Mouse (Mus musculus) cerebellum, adult 8-10 months (tissue): ENCODE measurements at regions not wholly inside any gene's neighbourhood (a gene's known extent, or its start where the extent isn't known, plus 50 kb on each side); places are given as distances from the start of the nearest gene placed in this dataset.
"Not testable (repeated sequence)": the region's sequence is repeated elsewhere in the genome, so short reads cannot be mapped to it uniquely, and the experiment has no call there.

Experiments used
- DNase-seq: peaks from one replicate; pipeline ENCODE4 v3.0.0; 2022

GRCm38 (mm10) chr12:79988401-79989358 is 124.1 kb downstream of the Zfp36l1 start:
- no peak for DNase-seq

DNA sequence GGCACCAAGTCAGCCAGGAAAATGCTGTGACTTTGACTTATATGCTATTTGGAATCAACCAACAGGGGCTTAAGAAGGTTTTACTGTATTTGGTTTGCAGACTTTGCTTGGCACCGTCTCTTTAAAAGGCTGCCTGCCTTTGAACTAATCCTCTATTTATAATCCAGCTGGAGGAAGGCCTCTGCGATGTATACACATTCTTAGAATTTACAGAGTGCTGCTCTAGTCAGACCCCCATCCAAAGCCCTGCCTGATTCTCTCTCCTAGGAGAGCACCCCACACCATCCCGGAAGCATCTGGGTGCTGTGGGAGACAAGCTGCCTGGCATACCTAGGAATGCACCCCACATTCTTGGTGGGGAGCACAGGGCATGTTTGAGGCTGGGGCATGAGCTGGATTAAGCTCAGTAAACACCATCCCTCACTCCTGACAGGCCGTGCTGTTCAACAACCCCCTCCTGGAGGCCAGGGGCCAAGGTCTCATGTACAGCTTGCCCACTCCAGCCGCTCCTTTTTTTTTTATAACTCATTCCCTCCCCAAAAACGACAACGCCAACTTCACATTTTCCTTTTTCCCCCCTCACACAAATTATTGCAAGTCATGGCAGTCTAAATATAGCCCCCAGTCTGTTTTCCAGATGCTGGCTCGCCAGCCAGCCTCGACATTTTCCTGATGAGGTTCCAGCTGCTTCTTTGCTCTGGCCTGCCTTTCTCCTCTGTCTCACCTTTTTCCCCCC is 126.4 kb downstream of the Zfp36l1 start:
- DNase-seq = no peak

- DNase-seq = no peak
These were observed 127.6 kb downstream of the Zfp36l1 start for GRCm38 (mm10) chr12:79984985-79985747.

DNA sequence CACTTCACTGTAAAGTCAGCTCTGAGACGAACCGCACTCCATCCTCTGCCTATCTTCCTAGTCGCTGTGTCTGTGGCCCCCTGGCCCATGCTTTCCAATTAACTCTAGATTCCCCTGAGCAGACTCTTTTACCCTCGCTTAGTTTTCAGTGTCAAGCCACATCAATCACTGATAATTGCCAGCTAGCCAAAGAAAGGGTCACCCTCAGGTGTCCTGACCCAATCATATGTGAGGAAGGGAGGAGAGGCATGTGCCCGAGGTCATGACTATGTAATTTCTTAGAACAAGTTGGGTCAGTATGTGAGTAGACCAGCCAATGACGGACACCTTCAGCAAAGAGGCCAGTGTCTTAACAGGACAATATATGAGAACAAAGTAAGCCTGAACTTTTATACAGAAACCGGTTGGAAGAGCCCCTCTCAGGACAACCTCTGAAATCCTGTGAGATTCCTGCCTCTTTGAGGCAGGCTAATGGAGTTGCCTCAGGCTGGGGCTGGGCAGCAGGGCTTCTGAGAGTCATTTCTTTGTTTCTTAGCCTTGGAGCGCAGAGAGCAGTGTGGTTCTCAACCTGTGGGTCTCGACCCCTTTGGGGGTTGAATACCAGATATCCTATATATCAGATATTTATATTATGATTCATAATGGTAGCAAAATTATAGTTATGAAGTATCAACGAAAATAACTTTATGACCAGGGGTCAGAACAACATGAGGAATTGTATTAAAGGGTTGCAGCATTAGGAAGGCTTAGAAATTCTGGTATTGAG is 128.6 kb downstream of the Zfp36l1 start:
- DNase-seq = no peak

DNA sequence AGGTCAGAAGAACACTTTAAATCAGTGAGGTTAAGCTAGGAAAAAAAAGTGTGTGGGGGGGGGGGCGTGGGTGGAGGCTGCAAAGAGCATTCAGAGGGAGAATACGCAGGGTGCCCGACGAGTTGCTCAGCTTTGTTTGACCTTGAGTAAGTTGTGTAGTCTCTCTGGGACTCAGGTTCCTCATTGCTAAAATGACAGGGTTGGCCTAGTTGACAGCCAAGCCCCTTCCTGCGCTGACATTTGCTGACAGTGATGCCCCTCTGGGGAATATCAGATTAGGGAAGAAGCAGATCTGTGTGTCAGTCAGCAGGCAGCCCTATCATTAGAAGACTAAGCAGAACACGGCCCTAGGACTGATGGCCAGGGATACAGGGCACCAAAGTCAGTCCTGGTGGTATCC is 129.6 kb downstream of the Zfp36l1 start:
- DNase-seq = no peak

- DNase-seq = not testable (repeated sequence)
These were observed 130.3 kb downstream of the Zfp36l1 start for GRCm38 (mm10) chr12:79982497-79982896.

GRCm38 (mm10) chr12:79980711-79981110 is 132.1 kb downstream of the Zfp36l1 start:
- no peak for DNase-seq

DNA sequence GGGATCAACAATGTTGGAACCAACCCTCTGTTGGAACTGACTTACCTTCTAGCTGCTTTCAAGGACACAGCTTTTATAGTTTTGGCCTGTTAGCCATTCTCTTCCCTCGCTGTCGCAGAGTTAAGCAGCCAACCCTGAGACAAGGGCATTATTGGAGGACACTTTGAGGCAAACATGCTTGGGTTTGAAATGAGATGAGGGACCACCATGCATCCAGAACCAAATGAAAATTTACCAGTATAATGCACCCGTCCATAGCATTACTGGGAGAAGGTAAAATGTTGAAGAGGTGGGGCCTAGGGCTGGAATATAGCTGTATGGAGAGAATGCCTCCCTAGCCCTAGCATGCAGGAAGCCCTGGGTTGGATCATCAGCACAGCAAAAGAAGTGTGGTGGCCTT is 135.7 kb downstream of the Zfp36l1 start:
- DNase-seq = no peak

GRCm38 (mm10) chr12:79975466-79976239 is 137.2 kb downstream of the Zfp36l1 start:
- DNase-seq = no peak

DNA sequence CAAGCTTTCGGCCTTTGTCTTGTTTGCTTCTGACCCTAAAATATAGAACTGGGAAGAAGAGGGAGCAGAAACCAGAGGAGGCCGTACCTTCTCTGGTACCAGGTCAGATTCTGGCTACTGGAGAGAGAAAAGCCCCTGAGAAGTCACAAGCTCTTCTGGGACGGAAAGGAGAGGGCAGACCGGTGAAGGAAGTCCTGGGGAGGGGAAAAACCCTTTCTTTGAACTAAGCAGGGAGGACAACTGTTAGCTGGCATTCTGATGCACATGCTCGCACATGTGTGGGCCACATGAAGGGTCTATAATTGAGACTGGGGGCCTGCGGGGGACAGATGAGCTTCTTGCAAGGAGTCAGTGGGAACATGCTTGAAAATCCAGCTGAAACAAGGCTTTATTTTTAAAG is 137.8 kb downstream of the Zfp36l1 start:
- DNase-seq = no peak

DNA sequence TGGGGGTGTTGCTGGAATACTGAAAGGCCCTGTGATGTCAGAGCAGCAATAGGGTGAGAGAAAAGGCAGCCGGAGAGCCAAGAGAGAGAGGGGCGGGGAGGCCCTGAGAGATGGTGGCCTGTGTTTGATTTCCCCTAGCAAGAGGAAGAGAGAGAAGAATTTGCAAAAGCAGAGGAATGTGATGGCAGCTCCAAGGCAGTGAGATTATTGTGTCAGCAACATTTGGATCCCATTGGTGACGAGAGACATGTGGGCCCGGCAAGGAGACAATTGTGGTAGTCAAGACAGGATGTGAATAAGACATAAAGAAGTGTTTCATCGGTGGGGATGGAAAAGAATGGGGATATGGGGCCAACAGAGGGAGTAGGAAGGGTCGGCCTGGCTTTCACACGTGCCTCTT is 138.3 kb downstream of the Zfp36l1 start:
- no peak for DNase-seq

DNA sequence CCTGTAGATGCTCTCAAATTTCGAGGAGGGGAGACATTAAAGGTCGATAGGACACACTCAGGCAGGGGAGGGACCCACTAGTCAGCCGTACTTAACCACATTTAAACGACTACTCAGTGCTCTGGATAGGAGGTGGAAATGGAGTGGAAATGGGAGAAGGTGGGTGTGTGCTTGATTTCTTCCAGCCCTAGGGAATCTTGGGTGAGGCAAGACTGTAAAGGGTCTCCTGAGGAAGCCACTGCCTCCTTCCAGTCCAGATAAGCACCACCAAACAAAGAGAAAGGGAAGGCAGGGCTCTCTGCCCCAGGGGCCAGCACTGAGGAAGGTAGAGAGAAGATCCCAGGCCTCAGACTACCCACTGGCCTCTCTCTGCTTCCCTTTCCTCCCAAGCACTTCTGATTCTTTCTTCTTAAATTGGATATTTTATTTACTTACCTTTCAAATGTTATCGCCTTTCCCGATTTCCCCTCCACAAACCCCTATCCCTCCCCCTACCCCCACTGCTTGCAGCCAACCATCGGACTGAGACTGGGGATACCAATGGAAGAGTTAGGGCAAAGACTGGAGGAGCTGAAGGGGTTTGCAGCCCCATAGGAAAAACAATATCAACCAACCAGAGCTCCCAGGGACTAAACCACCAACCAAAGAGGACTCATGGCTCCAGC is 139.1 kb downstream of the Zfp36l1 start:
- no peak for DNase-seq

DNA sequence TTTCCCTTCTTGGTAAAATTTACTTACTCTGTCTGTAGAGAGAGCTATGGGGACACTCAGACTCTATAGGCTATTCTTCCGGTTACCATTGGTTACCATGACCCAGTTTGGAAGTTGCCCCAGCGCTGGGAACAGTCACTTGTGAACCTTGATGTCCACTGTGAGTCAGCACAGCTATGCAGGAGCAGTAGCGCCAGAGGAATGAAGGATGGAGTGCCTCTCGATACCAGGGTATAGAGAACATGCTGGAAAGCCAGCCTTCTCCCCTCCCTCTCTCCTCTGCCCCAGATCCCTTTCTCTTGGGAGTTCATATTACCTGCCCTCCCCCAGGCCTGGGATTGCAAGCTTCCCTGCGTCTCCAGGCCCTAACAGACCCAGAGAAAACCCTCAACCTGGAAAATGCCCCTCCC is 141.8 kb downstream of the Zfp36l1 start:
- DNase-seq = no peak

DNA sequence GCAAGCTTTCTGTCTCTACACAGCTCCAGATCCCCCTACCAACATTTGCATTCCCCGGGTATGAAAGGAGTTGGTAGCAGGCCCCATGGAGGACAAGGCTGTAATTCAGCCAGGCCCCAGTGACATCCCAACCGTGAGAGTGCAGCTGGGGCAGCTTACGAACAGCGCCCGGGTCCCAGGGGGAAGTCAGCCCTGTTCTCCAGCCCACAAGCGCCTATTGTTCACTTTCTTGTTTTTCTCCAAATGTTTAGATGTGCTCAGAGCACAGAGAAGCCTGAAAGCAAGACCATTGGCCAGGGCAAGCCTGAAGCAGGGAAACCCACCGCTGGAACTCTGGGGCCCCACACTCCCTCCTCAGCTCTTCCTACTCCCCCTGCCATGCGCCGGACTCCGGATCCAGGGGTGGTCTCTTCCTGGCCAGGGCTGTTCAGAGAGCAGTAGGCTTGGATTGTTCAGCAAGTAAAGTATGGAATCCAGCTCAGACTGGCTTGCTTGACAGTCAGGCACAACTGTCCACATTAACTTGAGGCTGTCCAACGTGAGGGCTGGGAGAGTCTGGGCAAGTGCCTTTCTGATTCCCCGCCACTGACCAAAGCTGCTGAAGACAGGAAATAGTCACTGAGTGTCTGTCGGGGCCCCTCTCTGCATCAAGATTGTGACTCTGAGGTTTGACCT is 142.4 kb downstream of the Zfp36l1 start:
- DNase-seq = no peak

- DNase-seq = no peak
These were observed 143.2 kb downstream of the Zfp36l1 start for GRCm38 (mm10) chr12:79969346-79970226.

GRCm38 (mm10) chr12:79968676-79969075 is 144.1 kb downstream of the Zfp36l1 start:
- no peak for DNase-seq

- DNase-seq = no peak
These were observed 145.1 kb downstream of the Zfp36l1 start for GRCm38 (mm10) chr12:79967491-79968255.
